Mouse (Mus musculus) left cerebral cortex, adult 8-10 months (tissue): ENCODE data around the gene Vsig10. TPM values are rescaled to one million over a fixed set of nuclear protein-coding genes. Genes with fewer than 3 reads are reported as not detected.
"Not testable (repeated sequence)": the region's sequence is repeated elsewhere in the genome, so short reads cannot be mapped to it uniquely, and the experiment has no call there.

Experiments used
- DNase-seq, 2 experiments: peaks; one replicate each; pipeline ENCODE4 v3.0.0; 2022; ENCODE audit warnings: low spot score in 2 of 2
- total RNA-seq, 4 experiments: library from RNA; stranded (reverse); gene quantifications; 2 replicates each; pipeline ENCODE4 v1.2.4; 2022

Gene Vsig10
- total RNA-seq: 1 to 10 TPM; 1.7 to 3.6 (median 2.1) TPM

GRCm38 (mm10) chr5:117318741-117319629 lies at the start of gene Vsig10:
Gene Vsig10 (plus strand): TSS chr5:117319083.
- DNase-seq: peak; percentile 18 to 22

GRCm38 (mm10) chr5:117269395-117269794 lies 49.5 kb upstream of the Vsig10 start:
- no peak for DNase-seq

- DNase-seq: peak; percentile 42 to 83
These were observed 46.9 kb upstream of the Vsig10 start for GRCm38 (mm10) chr5:117271945-117272344.

GRCm38 (mm10) chr5:117274817-117275216 lies 44.1 kb upstream of the Vsig10 start:
- no peak for DNase-seq

- no peak for DNase-seq
These were observed 41.1 kb upstream of the Vsig10 start for GRCm38 (mm10) chr5:117277784-117278183.

- no peak for DNase-seq
These were observed 39.8 kb upstream of the Vsig10 start for GRCm38 (mm10) chr5:117278809-117279668.

- no peak for DNase-seq
These were observed 39.2 kb upstream of the Vsig10 start for GRCm38 (mm10) chr5:117279669-117280050.

GRCm38 (mm10) chr5:117281536-117281935 lies 37.3 kb upstream of the Vsig10 start:
- DNase-seq: no peak

GRCm38 (mm10) chr5:117282360-117282759 lies 36.5 kb upstream of the Vsig10 start:
- DNase-seq: no peak

- DNase-seq: no peak
These were observed 34.9 kb upstream of the Vsig10 start for GRCm38 (mm10) chr5:117284029-117284428.

GRCm38 (mm10) chr5:117284682-117285081 lies 34.2 kb upstream of the Vsig10 start:
- DNase-seq: no peak

GRCm38 (mm10) chr5:117285266-117285665 lies 33.6 kb upstream of the Vsig10 start:
- DNase-seq: no peak

- no peak for DNase-seq
These were observed 32.6 kb upstream of the Vsig10 start for GRCm38 (mm10) chr5:117286286-117286685.

- peak; percentile 81 to 92 for DNase-seq
These were observed 31.8 kb upstream of the Vsig10 start, which contains the start of gene Pebp1 for GRCm38 (mm10) chr5:117286831-117287822. Gene Pebp1 (minus strand): TSS chr5:117287625.

- DNase-seq: no peak
These were observed 29.2 kb upstream of the Vsig10 start for GRCm38 (mm10) chr5:117289646-117290045.

- DNase-seq: no peak
These were observed 28.8 kb upstream of the Vsig10 start for GRCm38 (mm10) chr5:117290081-117290480.

- DNase-seq: no peak
These were observed 27.6 kb upstream of the Vsig10 start for GRCm38 (mm10) chr5:117291312-117291711.

GRCm38 (mm10) chr5:117292547-117292946 lies 26.3 kb upstream of the Vsig10 start:
- DNase-seq: no peak

GRCm38 (mm10) chr5:117293776-117294175 lies 25.1 kb upstream of the Vsig10 start:
- DNase-seq: not testable (repeated sequence)

- DNase-seq: no peak
These were observed 23.9 kb upstream of the Vsig10 start for GRCm38 (mm10) chr5:117295011-117295410.

GRCm38 (mm10) chr5:117302899-117303298 lies 16.0 kb upstream of the Vsig10 start:
- no peak for DNase-seq
